ENCODE assay signal across 28 mouse cellular contexts in genomic region chr11:4086246-4086645, GRCm38 (mm10). TPM values are rescaled to one million over a fixed set of nuclear protein-coding genes. Genes with fewer than 3 reads are reported as not detected.
DNase-seq lines count a peak whose midpoint lies in the region; ATAC-seq lines count a peak whose summit lies in the region.
"Had no signal": no experiment of that assay in that cellular context is flagged by ENCODE, and none has a peak within 500 bp of the region (broad histone marks: within the 10 kb centered on the region; RNA-seq: fewer than 3 reads in every experiment).

No protein-coding gene starts in this region.

- peaks cover 5% of the 10 kb centered on the region; the same call in 1 of the 2 replicates for H3K9me3 ChIP-seq in kidney, embryonic 16.5 days (ENCODE audit: low read length)
- H3K9me3 ChIP-seq: embryonic facial prominence, embryonic 10.5 days; hindbrain, embryonic 12.5 days had no signal

- peaks cover 7% of the 10 kb centered on the region for H3K36me3 ChIP-seq in kidney, embryonic 16.5 days (ENCODE audit: insufficient read depth, low read length)
- H3K36me3 ChIP-seq: hindbrain, embryonic 12.5 days had no signal

- H3K27me3 ChIP-seq in kidney, embryonic 16.5 days (ENCODE audit: insufficient read depth, low read length) = no peaks in the 10 kb centered on the region
- H3K27me3 ChIP-seq: hindbrain, embryonic 12.5 days had no signal

- no peak overlapping the region for H3K4me3 ChIP-seq in kidney, embryonic 16.5 days (ENCODE audit: low read length)
- H3K4me3 ChIP-seq: embryonic facial prominence, embryonic 10.5 days; forebrain, embryonic 10.5 days; gastrocnemius, adult 2 months; heart, embryonic 10.5 days; hindbrain, embryonic 12.5 days had no signal

- no peak overlapping the region for H3K9ac ChIP-seq in kidney, embryonic 16.5 days (replicated peaks; ENCODE audit: low read length)
- H3K9ac ChIP-seq: hindbrain, embryonic 12.5 days had no signal

- H3K4me2 ChIP-seq in kidney, embryonic 16.5 days (replicated peaks; ENCODE audit: low read depth, low read length) = no peak overlapping the region
- H3K4me2 ChIP-seq: hindbrain, embryonic 12.5 days had no signal

- peak; percentile 94 for ATAC-seq in megakaryocyte progenitor cell, adult 5-6 weeks (replicated peaks; ENCODE audit: poor library complexity)
- ATAC-seq in kidney, embryonic 16.5 days (ENCODE audit: low FRiP score, low TSS enrichment) = no peak
- ATAC-seq: activated CD4-positive, CD25-positive, alpha-beta regulatory T cell, adult 4 months; forebrain, embryonic 14.5 days; hindbrain, embryonic 16.5 days; inflammation-experienced regulatory T-cells, adult 6 months had no signal

- no peak overlapping the region for H3K27ac ChIP-seq in kidney, embryonic 16.5 days (ENCODE audit: low read length)
- H3K27ac ChIP-seq: embryonic facial prominence, embryonic 10.5 days; forebrain, embryonic 10.5 days; gastrocnemius, adult 2 months; heart, embryonic 10.5 days; hindbrain, embryonic 12.5 days had no signal

- no peaks in the 10 kb centered on the region for H3K4me1 ChIP-seq in kidney, embryonic 16.5 days (ENCODE audit: insufficient read depth, low read length)
- H3K4me1 ChIP-seq: embryonic facial prominence, embryonic 10.5 days; forebrain, embryonic 10.5 days; heart, embryonic 10.5 days; hindbrain, embryonic 12.5 days had no signal

- WGBS in kidney, embryonic 16.5 days = 62% methylated on average over 1 of the region's 1 CpGs

- DNase-seq in retina, postnatal 1 day = peak; percentile 76
- DNase-seq in retina, embryonic 14.5 days (ENCODE audit: low spot score) = no peak
- DNase-seq in MN1 (ENCODE audit: low spot score) = peak; percentile 21
- no peak for DNase-seq in B cell, adult 2 months
- no peak for DNase-seq in adrenal gland, adult 8-10 months
- DNase-seq: adrenal gland, postnatal 36 days; cerebellum, adult 11-12 months; cerebellum, adult 9-10 months; cerebellum, postnatal 36 days; gastrocnemius, adult 2 months; heart, adult 18-20 months; heart, postnatal 10 days; heart, postnatal 4 days; kidney, adult 11 months had no signal

RNA-seq across cellular contexts. Expression of gene Mtfp1, which starts 9.0 kb away (rescaled TPM):
- 9.7 and 12.0 TPM in 2 replicates for total RNA-seq in megakaryocyte progenitor cell, adult 5-6 weeks (2015)
- total RNA-seq in megakaryocyte progenitor cell, adult 5-6 weeks (2017) = 9.2 and 12.0 TPM in 2 replicates
- 10 to 100 TPM; 17.5 to 21.4 (median 18.9) TPM for total RNA-seq in adrenal gland, adult 8-10 months (2022)
- 18.5 and 20.1 TPM in 2 replicates for polyA plus RNA-seq in kidney, embryonic 16.5 days (2015; fragmentation: Nextera tagmentation; extraction: Ambion mirVana)

RNA-seq across cellular contexts. Expression of gene Sec14l3, which starts 21.6 kb away (rescaled TPM):
- not detected in 2 replicates for total RNA-seq in megakaryocyte progenitor cell, adult 5-6 weeks (2015)
- total RNA-seq in megakaryocyte progenitor cell, adult 5-6 weeks (2017) = not detected in 2 replicates
- under 1 TPM in 1 of 4 experiments, not detected in 3; 0.34 TPM for total RNA-seq in adrenal gland, adult 8-10 months (2022)
- polyA plus RNA-seq in kidney, embryonic 16.5 days (2015; fragmentation: Nextera tagmentation; extraction: Ambion mirVana) = 1.7 TPM in 1 of 2 replicates, not detected in the other
- total RNA-seq: adrenal gland, adult 18-20 months; adrenal gland, postnatal 36 days; gastrocnemius, adult 2 months; gastrocnemius, postnatal 4 days; heart, postnatal 4 days had no signal
- polyA plus RNA-seq: activated CD4-positive, CD25-positive, alpha-beta regulatory T cell, adult 4 months; C2C12; embryonic facial prominence, embryonic 10.5 days; forebrain, embryonic 10.5 days; heart, embryonic 10.5 days; heart, embryonic 14.5 days; hindbrain, embryonic 12.5 days; inflammation-experienced regulatory T-cells, adult 6 months had no signal

RNA-seq across cellular contexts. Expression of gene Sec14l2, which starts 37.0 kb away (rescaled TPM):
- total RNA-seq in megakaryocyte progenitor cell, adult 5-6 weeks (2015) = 0.71 and 0.72 TPM in 2 replicates
- total RNA-seq in megakaryocyte progenitor cell, adult 5-6 weeks (2017) = 0.87 and 1.7 TPM in 2 replicates
- total RNA-seq in adrenal gland, adult 8-10 months (2022) = 1 to 10 TPM; 2.0 to 3.3 (median 2.4) TPM
- polyA plus RNA-seq in kidney, embryonic 16.5 days (2015; fragmentation: Nextera tagmentation; extraction: Ambion mirVana) = 1.5 and 2.1 TPM in 2 replicates

RNA-seq across cellular contexts. Expression of gene Rnf215, which starts 48.8 kb away (rescaled TPM):
- 2.5 and 4.7 TPM in 2 replicates for total RNA-seq in megakaryocyte progenitor cell, adult 5-6 weeks (2015)
- total RNA-seq in megakaryocyte progenitor cell, adult 5-6 weeks (2017) = 5.9 and 8.8 TPM in 2 replicates
- 10 to 100 TPM; 28.2 to 38.2 (median 33.1) TPM for total RNA-seq in adrenal gland, adult 8-10 months (2022)
- 28.9 and 30.0 TPM in 2 replicates for polyA plus RNA-seq in kidney, embryonic 16.5 days (2015; fragmentation: Nextera tagmentation; extraction: Ambion mirVana)

RNA-seq across cellular contexts. Expression of gene Sec14l4, which starts 55.0 kb away (rescaled TPM):
- total RNA-seq in megakaryocyte progenitor cell, adult 5-6 weeks (2015) = not detected in 2 replicates
- total RNA-seq in megakaryocyte progenitor cell, adult 5-6 weeks (2017) = not detected in 2 replicates
- total RNA-seq in adrenal gland, adult 8-10 months (2022) = 1 to 10 TPM in 2 of 4 experiments, under 1 TPM in 1, not detected in 1; 0.59 to 5.1 (median 3.8) TPM
- 0.41 TPM in 1 of 2 replicates, not detected in the other for polyA plus RNA-seq in kidney, embryonic 16.5 days (2015; fragmentation: Nextera tagmentation; extraction: Ambion mirVana)
- total RNA-seq: gastrocnemius, adult 2 months; heart, postnatal 4 days had no signal
- polyA plus RNA-seq: activated CD4-positive, CD25-positive, alpha-beta regulatory T cell, adult 4 months; C2C12; embryonic facial prominence, embryonic 10.5 days; forebrain, embryonic 10.5 days; forebrain, embryonic 14.5 days; heart, embryonic 14.5 days; hindbrain, embryonic 12.5 days; hindbrain, embryonic 16.5 days; inflammation-experienced regulatory T-cells, adult 6 months had no signal

Comparison
In these comparisons a context has a peak if more than half of its experiments do, and no peak if none do; other contexts are left out.
1. DNase-seq: peak in retina, postnatal 1 day (single experiment) and MN1 (single experiment); none in retina, embryonic 14.5 days (single experiment), B cell, adult 2 months (0 of 2) and adrenal gland, adult 8-10 months (single experiment).